Mouse (Mus musculus) small intestine, adult 2 months (tissue): ENCODE measurements around the gene Vav2. TPM values are rescaled to one million over a fixed set of nuclear protein-coding genes. Genes with fewer than 3 reads are reported as not detected.

Source experiments
- H3K27ac ChIP-seq: fragments of 200-500 bp; 2 replicates; pipeline ENCODE4 v1.5.1; 2012; ENCODE audit warnings: low read depth, low read length, control low read depth, inconsistent platforms; ENCODE audit not compliant: insufficient read depth
- H3K27me3 ChIP-seq: fragments of 200-500 bp; 2 replicates; pipeline ENCODE4 v1.6.1; 2012; ENCODE audit warnings: mild to moderate bottlenecking, moderate library complexity, low read length, inconsistent platforms; ENCODE audit not compliant: control insufficient read depth, insufficient read depth
- H3K36me3 ChIP-seq: fragments of 200-500 bp; 2 replicates; pipeline ENCODE4 v1.6.1; 2012; ENCODE audit warnings: mild to moderate bottlenecking, low read length, control low read depth, inconsistent platforms; ENCODE audit not compliant: control insufficient read depth, insufficient read depth
- H3K4me1 ChIP-seq: fragments of 200-500 bp; 2 replicates; pipeline ENCODE4 v1.6.1; 2012; ENCODE audit warnings: low read length, inconsistent platforms, mixed read lengths; ENCODE audit not compliant: control insufficient read depth, insufficient read depth, insufficient read length
- H3K4me3 ChIP-seq: fragments of 200-500 bp; 2 replicates; pipeline ENCODE4 v1.5.1; 2012; ENCODE audit warnings: low read depth, mild to moderate bottlenecking, control low read depth, inconsistent platforms, low read length, moderate library complexity
- CTCF ChIP-seq: fragments of 200-500 bp; IDR thresholded peaks from 2 replicates; pipeline ENCODE4 v1.5.1; 2012; ENCODE audit warnings: low read depth, mild to moderate bottlenecking, control low read depth, inconsistent platforms, low read length, moderate library complexity, mixed read lengths; ENCODE audit not compliant: insufficient replicate concordance, insufficient read length; ENCODE audit errors: extremely low read depth
- POLR2A ChIP-seq: fragments of 200-500 bp; IDR thresholded peaks from 2 replicates; pipeline ENCODE4 v1.6.1; 2012; ENCODE audit warnings: low read depth, mild to moderate bottlenecking, control low read depth, inconsistent platforms, low read length, moderate library complexity
- WGBS: fragments of 180-500 bp; shearing (Covaris S2); methylation state at CpG from one replicate; pipeline ENCODE4 v1.1.7; 2018; 5-methylcytosine and 5-hydroxymethylcytosine counted together
- polyA plus RNA-seq: library from polyadenylated mRNA; depleted of rRNA; stranded (reverse); fragments of >200 nt; gene quantifications from 2 replicates; pipeline ENCODE4 v1.2.3, GENCODE M21; 2012

The Vav2 gene
- polyA plus RNA-seq, 1 experiment = 59.5 TPM

GRCm38 (mm10) chr2:27340682-27341081, 86.2 kb downstream of the Vav2 start:
- Histone ChIP-seq H3K36me3 (peaks cover 4% of the 10 kb centered on the region), H3K27ac (no peak overlapping the region), H3K4me1 (peaks cover 3% of the 10 kb centered on the region; the same call in 1 of the 2 replicates), H3K27me3 (no peaks in the 10 kb centered on the region), H3K4me3 (no peak overlapping the region)
- 84% methylated on average over 6 of the region's 6 CpGs for WGBS
- TF ChIP-seq POLR2A (no peak), CTCF (no peak)

- Histone ChIP-seq H3K36me3 (peaks cover 4% of the 10 kb centered on the region), H3K4me3 (no peak overlapping the region), H3K4me1 (peaks cover 3% of the 10 kb centered on the region; the same call in 1 of the 2 replicates), H3K27ac (no peak overlapping the region), H3K27me3 (no peaks in the 10 kb centered on the region)
- WGBS = 61% methylated on average over 8 of the region's 8 CpGs
- no peak for TF ChIP-seq POLR2A
- no peak for TF ChIP-seq CTCF
Measured at GRCm38 (mm10) chr2:27339051-27339450, 87.8 kb downstream of the Vav2 start.

- Histone ChIP-seq H3K4me3 (no peak overlapping the region), H3K4me1 (no peaks in the 10 kb centered on the region), H3K27me3 (no peaks in the 10 kb centered on the region), H3K36me3 (peaks cover 4% of the 10 kb centered on the region), H3K27ac (no peak overlapping the region; the same call in 1 of the 2 replicates)
- TF ChIP-seq CTCF (no peak), POLR2A (no peak)
- 68% methylated on average over 6 of the region's 6 CpGs for WGBS
Measured at GRCm38 (mm10) chr2:27337261-27337660, 89.6 kb downstream of the Vav2 start.

- Histone ChIP-seq H3K36me3 (peaks cover 4% of the 10 kb centered on the region), H3K4me3 (no peak overlapping the region), H3K27me3 (no peaks in the 10 kb centered on the region), H3K27ac (no peak overlapping the region; the same call in 1 of the 2 replicates), H3K4me1 (no peaks in the 10 kb centered on the region)
- WGBS = 89% methylated on average over 9 of the region's 9 CpGs
- TF ChIP-seq POLR2A (no peak), CTCF (no peak)
Measured at GRCm38 (mm10) chr2:27336600-27336999, 90.2 kb downstream of the Vav2 start.

- 88% methylated on average over 4 of the region's 4 CpGs for WGBS
- no peak overlapping the region for H3K4me3 ChIP-seq
- H3K4me1 ChIP-seq = no peaks in the 10 kb centered on the region
- no peaks in the 10 kb centered on the region for H3K27me3 ChIP-seq
- H3K36me3 ChIP-seq = peaks cover 4% of the 10 kb centered on the region
- TF ChIP-seq POLR2A (no peak), CTCF (no peak)
- no peak overlapping the region for H3K27ac ChIP-seq
Measured at GRCm38 (mm10) chr2:27334816-27335215, 92.0 kb downstream of the Vav2 start.

- TF ChIP-seq CTCF (no peak), POLR2A (no peak)
- 61% methylated on average over 5 of the region's 5 CpGs for WGBS
- H3K4me3 ChIP-seq = no peak overlapping the region
Measured at GRCm38 (mm10) chr2:27331560-27331959, 95.3 kb downstream of the Vav2 start.

GRCm38 (mm10) chr2:27330446-27330845, 96.4 kb downstream of the Vav2 start:
- Histone ChIP-seq H3K4me3 (no peak overlapping the region), H3K4me1 (peaks cover 24% of the 10 kb centered on the region; the same call in 1 of the 2 replicates), H3K27me3 (no peaks in the 10 kb centered on the region), H3K27ac (no peak overlapping the region), H3K36me3 (no peaks in the 10 kb centered on the region)
- TF ChIP-seq CTCF (no peak), POLR2A (no peak)
- 80% methylated on average over 8 of the region's 8 CpGs for WGBS

More at GRCm38 (mm10) chr2:27331560-27331959, 95.3 kb downstream of the Vav2 start:
- peaks cover 24% of the 10 kb centered on the region; the same call in 1 of the 2 replicates for H3K4me1 ChIP-seq
- H3K27ac ChIP-seq = no peak overlapping the region
- H3K27me3 ChIP-seq = no peaks in the 10 kb centered on the region
- H3K36me3 ChIP-seq = peaks cover 4% of the 10 kb centered on the region

- 84% methylated on average over 10 of the region's 10 CpGs for WGBS
- Histone ChIP-seq H3K4me1 (peaks cover 24% of the 10 kb centered on the region; the same call in 1 of the 2 replicates), H3K36me3 (no peaks in the 10 kb centered on the region), H3K4me3 (no peak overlapping the region), H3K27me3 (no peaks in the 10 kb centered on the region), H3K27ac (no peak overlapping the region)
- no peak for TF ChIP-seq CTCF
- TF ChIP-seq POLR2A = no peak
Measured at GRCm38 (mm10) chr2:27329386-27330060, 97.3 kb downstream of the Vav2 start.
